Mouse (Mus musculus) testis, postnatal 14 days (tissue): ENCODE data around the gene Gmpr2.
A peak's percentile ranks its signal among the peaks of the same experiment; 100 is the strongest.

Experiments
- DNase-seq: peaks from one replicate; pipeline ENCODE4 v3.0.0; 2021; ENCODE audit warnings: low spot score

Gene Gmpr2

DNA sequence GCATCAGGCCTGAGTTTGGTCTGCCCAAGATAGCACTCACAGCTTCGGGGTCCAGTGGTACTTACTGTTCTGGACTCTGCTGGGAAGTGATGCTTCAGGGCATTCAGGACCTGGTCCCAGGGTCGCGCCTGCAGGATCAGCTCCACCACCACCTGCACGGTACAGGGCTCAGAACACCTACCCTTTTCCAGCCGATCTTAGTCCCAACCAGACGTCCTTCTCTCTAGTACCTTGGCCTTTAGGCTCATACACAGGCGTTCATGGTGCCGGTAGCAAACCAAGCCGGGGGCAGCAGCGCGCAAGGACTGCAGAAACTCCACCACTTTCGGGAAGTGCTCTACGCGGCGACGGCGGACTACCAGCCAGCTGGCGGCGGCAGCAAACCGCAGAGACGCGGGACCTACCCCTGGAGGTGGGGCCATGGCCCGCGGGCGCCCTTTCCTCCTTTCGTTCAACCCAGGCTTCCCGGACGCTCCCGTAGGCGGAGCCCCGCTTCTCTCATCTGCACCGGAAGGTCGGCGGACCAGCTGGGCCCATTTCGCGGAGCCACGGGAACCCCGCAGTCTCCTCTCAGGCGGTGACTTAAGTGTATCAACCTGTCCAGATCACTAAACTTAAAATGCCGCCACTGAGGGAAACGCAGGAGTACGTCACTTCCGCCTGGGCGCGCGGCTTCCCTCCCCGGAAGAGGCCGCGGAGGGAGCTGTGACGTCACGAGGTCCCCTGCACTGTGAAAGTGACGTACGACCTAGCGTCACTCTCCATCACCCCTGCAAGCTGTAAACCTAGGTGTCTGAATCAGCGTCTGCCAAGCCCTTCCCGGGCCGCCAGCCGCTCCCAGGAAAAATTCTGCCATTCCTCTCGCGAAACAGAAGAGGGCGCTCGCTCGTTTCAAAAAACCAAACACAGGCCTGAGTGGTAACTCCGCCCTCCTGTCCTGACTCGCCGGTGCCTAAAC lies 9.7 kb downstream of the Gmpr2 start, which contains the start of gene Tinf2:
TSS of gene Tinf2 (minus strand) at position 661 of the 958 bp plus-strand sequence.
- DNase-seq, result peak; percentile 92

DNA sequence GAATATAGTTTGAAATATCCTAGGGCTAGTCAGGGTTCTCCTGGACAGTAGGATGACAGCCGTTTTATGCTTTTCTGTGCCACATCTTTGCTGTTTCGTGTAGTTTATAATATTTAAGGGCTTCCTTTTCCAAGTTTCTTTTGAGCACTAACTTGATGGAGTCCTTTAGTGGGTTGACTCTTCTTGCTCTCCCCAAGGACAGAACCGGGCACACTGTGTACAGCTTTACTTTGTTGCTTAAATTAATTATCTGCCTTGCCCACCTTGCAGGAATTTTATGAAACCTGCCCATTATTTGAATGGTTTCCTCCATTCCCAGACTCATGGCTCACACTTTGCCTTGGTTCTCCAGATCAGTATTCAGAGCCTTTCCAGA lies 10.4 kb downstream of the Gmpr2 start:
- no peak for DNase-seq

DNA sequence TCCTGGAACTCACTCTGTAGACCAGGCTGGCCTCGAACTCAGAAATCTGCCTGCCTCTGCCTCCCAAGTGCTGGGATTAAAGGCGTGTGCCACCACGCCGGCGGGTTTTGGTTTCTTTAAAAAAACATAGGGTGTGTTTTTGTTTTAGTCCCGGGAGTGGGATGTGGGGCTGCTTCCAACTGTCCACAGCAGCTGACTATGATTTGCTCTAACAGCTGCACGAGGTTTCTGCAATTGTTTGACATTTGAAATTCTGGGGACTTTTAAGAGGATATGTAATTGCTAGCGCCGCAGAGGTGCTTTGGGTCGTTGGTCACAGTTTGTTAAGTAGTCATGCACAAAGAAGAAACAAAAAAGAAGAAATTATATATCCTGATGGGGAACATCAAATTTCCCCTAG lies 17.7 kb downstream of the Gmpr2 start:
- no peak for DNase-seq

DNA sequence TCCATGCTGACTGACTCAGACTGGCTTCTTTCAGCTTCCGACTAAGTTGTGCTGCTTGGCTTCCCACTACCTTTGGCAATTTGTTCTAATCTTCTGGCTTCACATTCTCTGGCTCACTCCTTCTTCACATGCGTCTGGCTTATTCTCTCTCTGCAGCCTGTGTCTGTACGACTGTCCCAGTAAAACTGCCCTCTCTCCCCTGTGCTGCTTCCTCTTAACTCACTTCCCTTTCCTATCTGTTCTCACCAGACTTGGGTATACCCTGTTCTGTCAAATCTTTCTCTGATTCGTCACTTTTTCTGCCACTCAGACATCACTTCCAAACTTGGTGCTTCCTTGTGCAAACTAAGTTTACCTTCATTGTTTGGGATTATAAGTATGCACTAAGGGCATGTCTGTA lies 25.5 kb downstream of the Gmpr2 start:
- no peak for DNase-seq

DNA sequence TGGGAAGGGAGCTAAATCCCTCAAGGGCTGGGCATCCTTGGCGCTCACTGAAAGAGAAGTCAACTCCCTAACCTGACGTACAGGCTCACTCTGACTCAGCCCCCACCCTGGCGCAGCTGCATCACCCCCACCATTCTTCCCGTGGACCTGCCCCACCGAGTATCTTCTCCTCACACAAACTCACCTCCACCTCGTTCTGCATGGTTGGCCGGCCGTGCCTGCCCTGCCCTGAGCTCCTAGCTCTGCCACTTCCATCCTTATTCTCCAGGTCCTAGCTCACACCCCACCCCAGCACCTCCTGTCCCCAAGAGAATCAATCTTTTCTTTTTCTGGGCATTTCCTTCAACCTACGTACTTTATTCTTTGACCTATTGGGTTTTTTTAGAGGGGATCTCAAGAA lies 29.4 kb downstream of the Gmpr2 start:
- DNase-seq, result no peak

DNA sequence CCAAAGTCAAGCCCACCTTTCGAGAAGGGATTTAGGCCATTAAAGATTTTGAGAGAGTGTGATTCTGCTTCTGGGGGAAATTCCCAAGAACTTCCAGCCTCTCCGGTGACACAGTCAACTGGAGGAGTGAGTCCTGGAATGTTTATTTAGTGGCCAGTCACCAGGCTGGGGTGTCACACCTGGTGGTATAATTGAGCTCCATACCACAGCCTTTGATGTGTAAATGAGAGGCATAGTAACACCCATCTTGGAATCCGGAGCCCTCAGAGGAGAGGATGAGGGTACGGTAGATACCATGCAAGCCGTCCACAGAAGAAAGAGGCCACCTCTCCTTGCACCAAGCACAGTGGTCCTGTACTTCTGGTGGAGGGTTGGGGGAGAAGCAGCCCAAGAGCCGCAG lies 31.0 kb downstream of the Gmpr2 start:
- DNase-seq, result no peak

DNA sequence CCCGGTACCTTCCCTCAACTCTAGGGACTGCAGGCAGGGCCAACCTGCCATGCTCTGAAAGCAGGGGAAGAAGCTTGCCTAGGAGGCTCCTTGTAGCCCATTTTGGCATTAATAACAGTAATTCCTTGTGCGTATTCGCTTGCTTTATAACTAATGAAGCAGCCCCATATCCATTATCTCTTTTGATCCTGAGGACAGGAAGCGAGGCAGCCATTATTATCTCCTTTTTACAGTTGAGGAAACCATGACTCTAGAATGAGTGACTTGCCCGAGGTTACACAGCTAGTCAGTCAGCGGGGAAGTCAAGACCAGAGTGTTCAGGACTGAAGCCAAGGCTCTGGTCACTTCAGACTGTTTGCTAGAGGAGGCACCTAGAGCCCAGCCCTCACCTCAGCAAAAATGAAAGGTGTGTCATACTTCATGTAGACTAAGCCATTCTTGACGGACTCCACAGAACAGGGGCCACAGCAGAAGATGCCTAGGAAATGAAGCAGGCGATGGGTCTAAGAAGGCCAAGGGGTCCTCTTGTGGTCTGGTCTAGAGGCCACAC lies 34.4 kb downstream of the Gmpr2 start:
- no peak for DNase-seq

DNA sequence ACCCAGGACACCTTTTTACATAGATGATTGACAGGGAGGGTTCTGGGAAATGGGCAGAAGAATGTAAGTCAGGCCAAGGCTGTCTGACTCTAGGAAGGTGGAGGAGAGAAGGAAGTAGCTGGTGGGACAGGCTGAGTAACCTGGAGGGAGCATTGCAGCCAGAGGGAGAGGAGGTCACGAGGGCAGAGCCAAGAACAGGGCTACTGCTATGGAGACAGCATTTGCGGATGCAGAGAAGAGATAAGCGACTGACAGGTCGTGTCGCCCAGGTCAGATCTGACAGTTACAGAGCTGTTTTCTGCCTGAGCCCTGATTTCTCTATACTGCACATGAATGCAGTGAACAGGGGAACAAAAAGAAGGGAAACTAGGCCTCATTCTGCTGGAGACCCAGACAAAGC lies 35.7 kb downstream of the Gmpr2 start:
- DNase-seq, result no peak

DNA sequence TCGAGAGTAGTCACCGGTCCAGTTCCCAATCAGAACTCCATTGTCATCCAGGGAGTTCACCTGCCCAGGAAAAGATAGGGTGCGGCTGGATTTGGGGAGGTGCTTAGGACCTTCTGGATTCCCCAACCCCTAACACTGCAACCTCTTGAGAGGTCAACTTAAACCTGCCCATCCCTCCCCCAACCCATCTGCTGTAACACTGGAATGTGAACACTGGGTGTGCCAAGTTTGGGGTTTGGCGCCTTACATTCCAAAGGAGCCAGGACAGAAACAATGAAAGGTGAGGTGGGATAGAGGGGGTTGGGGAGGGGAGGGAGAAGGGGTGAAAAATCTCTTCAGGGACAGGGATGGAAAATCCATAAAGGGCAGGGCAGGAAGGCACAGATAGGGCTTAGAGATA lies 37.8 kb downstream of the Gmpr2 start:
- no peak for DNase-seq

DNA sequence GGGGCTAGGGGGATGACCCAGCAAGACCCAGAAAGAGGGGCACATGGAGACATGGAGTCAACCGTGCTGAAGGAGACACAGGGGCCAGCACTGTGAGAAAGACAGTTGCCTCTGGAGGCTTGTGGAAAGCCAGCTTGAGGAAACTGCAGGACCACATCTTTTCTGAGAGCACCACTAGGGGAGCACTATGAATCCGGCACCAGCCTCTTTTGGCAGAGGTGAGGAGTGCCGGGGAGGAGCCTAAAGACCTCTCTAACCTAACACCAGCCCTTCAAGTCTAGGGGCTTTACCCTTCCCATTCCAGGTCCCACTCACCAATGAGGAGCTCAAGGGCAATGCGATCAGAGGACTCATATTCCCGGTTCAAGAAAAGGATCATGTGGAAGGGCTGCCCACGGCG lies 40.0 kb downstream of the Gmpr2 start:
- no peak for DNase-seq

DNA sequence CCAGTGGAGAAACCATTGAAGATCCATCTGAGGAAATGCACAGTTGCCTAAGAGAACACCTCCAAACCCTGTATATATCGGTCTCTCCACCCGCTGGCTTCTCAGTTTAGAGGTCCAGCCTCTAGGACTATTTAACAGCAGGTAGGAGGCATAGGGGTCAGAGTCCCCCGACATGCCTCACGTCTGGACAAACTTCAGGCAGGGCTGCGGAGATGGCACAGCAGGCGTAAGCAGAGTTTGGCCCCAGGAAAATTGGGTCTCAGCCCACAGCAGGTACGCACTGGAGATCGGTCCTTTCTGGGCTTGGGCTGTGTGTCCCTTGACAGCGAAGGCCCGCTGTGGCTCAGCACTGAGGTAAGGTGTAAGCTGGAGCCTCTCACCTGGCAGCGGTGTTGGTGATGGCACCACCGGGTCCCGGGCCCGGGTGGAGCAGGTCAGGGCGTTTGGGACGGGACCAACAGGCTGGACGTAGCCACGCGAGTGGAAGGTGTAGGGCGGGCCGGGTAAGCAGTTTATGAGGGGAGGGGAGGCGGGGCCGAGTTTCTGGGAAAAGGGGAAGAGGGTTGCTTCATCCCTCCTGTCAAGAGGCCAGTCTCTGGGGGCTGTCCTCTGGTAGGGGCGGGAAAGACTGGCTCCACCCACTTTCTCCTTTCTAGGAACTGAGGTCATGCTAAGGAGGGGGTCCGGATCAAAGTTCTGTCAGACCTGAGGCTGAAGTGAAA lies 41.4 kb downstream of the Gmpr2 start:
- no peak for DNase-seq

DNA sequence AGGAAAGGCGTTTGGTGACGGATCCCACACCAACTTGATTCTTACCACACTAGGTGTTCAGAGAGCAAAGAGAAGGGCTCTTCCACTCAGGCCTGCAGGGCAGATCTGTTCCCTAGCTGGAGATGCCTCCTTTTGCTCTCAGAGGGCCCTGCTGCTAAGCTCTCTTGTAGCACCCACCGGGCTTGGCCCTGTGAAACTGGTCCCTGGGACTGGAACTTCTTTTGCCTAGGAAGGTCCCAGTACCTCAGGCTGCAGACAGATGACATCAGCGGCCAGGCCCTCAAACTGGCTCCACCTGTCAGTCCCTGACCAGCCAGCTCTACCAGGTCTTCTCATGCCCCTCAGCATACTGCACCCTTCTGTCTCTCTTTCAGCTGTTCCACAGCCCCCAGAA lies 42.0 kb downstream of the Gmpr2 start, which contains the start of gene Tgm1:
TSS of gene Tgm1 (minus strand) at position 198 of the 394 bp plus-strand sequence.
- DNase-seq, result no peak

DNA sequence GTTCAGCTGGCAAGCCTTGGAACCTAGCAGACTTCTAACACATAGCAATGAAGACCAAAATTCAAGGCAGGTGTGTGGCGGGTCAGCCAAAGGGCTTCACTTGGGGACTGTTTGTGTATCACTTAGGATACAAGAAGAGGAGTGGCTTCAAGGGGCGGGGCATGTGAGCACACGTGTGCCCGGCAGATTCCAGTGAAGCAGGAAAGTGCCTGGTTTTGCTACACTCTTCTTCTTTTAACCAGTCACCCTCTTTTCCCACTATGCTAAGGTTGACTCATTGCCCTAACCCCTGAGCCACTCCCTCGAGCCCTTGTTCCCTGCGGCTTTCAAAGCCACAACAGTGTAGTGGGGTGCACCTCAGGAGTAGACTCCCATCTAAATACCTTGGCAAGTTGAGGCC lies 43.2 kb downstream of the Gmpr2 start:
- no peak for DNase-seq

DNA sequence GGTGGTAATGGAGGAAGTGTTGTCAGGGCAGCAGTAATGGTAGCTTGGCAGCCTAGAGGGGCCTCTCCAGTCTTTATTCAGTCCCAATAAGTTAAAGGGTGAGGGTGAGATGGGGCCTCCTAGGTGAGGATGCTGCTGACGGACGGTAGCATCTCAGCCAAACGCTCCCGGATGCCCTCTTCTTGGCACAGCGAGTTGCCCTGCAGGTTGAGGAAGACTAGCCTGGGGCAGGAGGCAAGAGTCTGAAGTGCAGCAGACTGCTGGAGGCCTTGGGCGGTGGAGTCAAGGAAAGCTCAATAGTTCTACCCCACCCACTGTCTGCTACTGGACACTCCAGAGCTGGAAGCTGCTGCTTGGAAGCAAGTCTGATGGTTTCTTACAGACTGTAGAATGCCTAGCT lies 44.5 kb downstream of the Gmpr2 start:
- DNase-seq, result no peak

DNA sequence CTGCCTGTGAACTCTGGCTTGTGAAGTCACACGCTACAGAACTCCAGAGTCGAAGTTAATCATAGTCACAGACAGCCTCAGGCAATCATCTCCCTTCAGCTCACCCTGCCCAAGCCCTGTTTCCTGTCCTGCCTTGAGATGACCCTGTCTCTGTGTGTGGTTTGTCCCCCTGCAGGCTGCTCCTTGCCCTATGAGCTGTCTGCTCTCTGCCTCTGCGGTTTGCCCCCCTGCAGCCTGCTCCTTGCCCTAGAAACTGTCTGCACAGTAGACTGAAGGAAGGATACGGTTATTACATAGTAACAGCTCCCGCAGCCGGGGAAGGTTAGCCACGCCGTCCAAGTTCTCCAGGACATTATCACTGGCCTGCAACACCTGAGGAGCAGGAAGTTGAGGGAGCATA lies 45.1 kb downstream of the Gmpr2 start:
- no peak for DNase-seq

DNA sequence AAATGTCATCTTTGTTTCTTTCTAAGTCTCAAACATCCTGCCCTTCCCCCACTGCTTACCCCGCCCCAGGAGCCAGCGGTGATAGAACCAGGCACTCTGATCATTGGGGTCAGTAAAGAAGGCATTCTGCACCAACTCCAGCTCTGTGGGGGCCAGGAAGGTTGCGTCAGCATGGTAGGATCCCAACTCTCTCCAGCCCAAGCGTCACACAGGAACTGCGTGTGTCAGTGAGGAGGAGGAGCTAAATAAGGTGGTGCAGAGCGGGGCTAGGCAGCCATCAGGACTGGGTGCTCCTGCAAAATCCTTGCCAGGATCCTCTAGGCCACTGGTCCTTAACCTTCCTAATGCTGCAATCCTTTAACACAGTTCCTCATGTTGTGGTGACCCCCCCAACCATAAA lies 48.0 kb downstream of the Gmpr2 start:
- DNase-seq, result no peak

DNA sequence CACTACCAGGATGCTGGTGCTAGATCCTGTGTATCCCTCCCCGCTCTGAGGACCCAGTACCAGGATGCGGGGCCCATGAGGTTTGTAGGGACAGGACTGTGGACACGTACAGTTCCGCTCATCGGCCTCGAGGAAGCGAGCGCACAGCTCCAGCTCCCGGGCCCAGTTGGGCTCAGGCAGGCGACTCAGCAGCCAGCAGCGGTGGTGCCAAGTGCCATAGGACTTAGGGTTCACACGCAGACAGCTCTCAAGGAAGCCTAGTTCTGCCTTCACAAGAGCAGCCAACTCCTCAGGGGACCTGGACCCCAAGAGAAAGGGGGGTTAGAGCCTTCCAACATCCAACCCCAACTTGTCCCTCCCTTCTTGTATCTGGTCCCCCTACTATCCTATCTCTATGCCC lies 48.9 kb downstream of the Gmpr2 start:
- DNase-seq, result no peak

DNA sequence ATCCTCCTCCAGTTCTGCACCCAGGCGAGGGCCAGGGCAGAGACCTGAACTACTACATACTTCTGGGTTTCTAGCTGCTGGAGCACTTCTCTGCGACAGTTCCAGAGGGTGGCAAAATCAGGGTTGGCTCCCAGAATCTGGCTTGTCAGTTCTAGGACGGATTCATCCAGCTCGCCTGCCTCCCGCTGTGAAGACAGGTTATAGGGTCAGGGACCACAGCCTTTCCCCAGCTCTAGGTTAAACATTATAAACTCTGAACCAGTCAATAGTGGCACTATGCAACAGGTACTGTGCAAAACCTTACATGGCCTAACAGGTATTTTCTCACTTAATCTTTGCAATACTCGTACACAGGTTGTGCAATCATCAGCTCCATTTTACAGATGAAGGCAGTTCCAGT lies 49.3 kb downstream of the Gmpr2 start:
- no peak for DNase-seq

DNA sequence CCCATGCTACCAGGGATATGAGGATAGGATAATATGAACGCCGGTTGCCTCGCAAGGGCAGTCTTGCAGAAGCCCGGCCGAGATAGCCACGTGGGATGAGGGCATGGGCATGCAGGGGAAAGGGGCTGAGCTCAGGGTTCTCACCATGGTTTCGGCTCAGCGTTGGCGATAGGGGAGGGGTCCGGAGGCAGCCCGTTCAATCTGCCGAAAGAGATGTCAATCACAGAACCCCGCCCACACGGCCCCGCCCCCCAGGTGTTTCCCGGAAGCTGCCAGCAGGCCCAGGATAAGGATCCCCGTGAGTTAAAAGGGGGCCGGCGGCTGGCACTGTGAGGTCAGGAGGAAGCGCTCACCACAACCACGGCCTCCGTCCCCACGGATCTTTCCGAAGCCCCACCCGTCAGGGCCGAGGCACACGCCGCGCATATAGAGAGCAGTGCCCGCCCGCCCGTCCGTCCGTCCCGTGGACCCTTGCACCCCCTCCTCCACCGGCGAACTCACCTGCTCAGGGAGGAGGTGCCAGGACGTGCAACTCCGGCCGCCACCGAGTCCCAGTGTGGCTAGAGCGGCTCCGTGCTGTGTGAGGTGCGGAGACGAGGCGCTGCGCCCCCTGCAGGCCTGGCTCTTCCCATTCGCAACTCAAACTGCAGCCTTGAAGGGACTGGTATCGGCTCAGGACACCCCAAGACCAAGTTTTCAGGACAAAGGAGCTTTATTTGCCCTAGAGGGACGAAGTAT lies 50.1 kb downstream of the Gmpr2 start, which contains the start of gene Rabggta:
TSS of gene Rabggta (minus strand) at position 564 of the 738 bp plus-strand sequence.
- DNase-seq, result peak; percentile 93

DNA sequence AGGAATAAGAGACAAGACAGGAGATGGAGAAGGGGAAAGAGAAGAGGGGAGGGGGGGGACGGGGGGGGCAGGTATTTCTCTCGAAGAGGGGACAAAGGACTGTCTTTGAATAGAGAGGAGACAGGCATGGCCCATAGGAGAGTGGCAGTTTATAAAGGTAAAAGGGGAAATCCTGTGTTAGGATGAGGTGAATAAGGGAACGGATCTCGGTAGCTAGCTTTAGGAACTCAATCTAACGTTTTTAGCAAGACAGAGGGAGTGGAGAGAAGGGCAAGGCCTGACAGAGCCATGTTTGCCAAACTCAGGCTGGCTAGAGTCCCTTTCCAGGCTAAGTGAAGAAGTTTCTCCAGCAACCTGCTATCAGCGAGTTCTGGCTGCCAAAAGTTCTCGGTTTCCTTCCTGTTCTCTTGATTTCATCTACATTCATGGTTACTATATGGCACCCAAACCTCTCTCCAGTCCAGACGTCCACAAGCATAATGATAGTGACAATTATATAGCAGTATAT lies 50.8 kb downstream of the Gmpr2 start:
- DNase-seq, result no peak

DNA sequence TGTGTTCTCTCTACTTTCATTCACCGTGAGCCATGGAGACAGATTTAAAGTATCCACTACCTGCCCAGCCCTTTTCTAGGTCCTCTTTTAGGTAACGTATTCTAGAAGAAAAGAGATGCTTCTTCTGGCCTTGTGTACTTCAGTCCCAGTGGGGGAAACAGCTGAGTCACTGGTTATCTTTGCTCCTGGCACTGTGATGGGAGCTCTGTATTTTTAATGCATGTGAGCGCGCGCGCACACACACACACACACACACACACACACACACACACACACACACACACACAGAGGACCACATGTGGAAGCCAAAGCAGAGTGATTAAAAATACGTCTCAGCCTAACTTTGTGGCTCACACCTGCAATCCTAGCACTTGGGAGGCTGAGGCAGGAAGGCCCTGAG lies 51.7 kb downstream of the Gmpr2 start:
- DNase-seq, result no peak

DNA sequence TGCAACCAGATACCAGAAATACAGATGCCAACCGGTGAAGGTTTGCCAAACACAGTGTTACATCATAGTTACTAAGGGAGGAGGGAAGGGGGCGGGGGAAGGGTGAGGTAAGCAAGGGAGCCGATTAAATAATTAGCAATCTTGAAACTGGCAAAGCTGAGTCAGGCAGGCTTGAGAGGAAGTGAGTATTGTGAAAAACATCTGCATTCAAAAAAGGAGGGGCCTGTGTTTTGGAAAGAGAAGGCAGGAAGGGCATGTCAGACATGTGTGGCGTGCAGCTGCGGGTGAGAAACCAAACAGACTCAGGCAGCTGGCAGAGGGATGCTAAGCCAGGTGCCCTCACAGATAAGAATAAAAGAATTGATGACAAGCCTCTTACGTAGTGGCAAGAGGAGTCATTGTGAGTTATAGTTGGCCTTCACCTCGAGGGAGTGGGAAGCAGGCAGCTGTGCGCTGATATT lies 52.7 kb downstream of the Gmpr2 start:
- no peak for DNase-seq
